ENCODE assay signal across 9 mouse cellular contexts in genomic region chr8:13674294-13675010, GRCm38 (mm10). TPM values are rescaled to one million over a fixed set of nuclear protein-coding genes. Genes with fewer than 3 reads are reported as not detected.
DNase-seq lines count a peak whose midpoint lies in the region; ATAC-seq and TF ChIP-seq lines count a peak whose summit lies in the region.
"Had no signal": no experiment of that assay in that cellular context is flagged by ENCODE, and none has a peak within 500 bp of the region (broad histone marks: within the 10 kb centered on the region; RNA-seq: fewer than 3 reads in every experiment).

No protein-coding gene starts in this region.

- intact Hi-C loops in left cerebral cortex, adult 2 months (cut with DNase I) = no loop called here
- intact Hi-C loops in left cerebral cortex, postnatal 4 days (cut with DNase I) = no loop called here

- WGBS in heart, postnatal 0 days = 30% methylated on average over 12 of the region's 12 CpGs
- WGBS in lung, embryonic 15.5 days = 44% methylated on average over 12 of the region's 12 CpGs

- no peak for DNase-seq in left cerebral cortex, adult 2 months (ENCODE audit: extremely low spot score in 1 of 2, low spot score in 2 of 2)
- no peak for DNase-seq in left cerebral cortex, postnatal 4 days
- peak; percentile 57 for DNase-seq in heart, postnatal 0 days (ENCODE audit: low spot score)
- peak; percentile 40 for DNase-seq in thymus, postnatal 14 days
- DNase-seq in urinary bladder, postnatal 25 days (ENCODE audit: low spot score) = no peak
- DNase-seq in layer of hippocampus, postnatal 10 days (ENCODE audit: low spot score in 2 of 2) = no peak

- peak; percentile 7 for TF ChIP-seq CTCF in left cerebral cortex, adult 2 months (IDR thresholded peaks at IDR 0.05)
- TF ChIP-seq CTCF in heart, postnatal 0 days (IDR thresholded peaks at IDR 0.05; ENCODE audit: low read depth) = 0 out of 2 replicates have a peak, but pooled peaks have one; percentile 4

- H3K4me1 ChIP-seq in heart, postnatal 0 days (ENCODE audit: control insufficient read depth, insufficient read depth) = peaks cover 59% of the 10 kb centered on the region
- H3K4me1 ChIP-seq in lung, embryonic 15.5 days = peaks cover 59% of the 10 kb centered on the region

- no peaks in the 10 kb centered on the region for H3K9me3 ChIP-seq in heart, postnatal 0 days (replicated peaks; ENCODE audit: control insufficient read depth, low read length)
- H3K9me3 ChIP-seq in lung, embryonic 15.5 days = no peaks in the 10 kb centered on the region

- H3K27ac ChIP-seq in left cerebral cortex, adult 2 months = peak overlapping the region; percentile 82
- H3K27ac ChIP-seq in heart, postnatal 0 days (ENCODE audit: low read depth) = peak overlapping the region; percentile 94
- peak overlapping the region; percentile 38; the same call in 1 of the 2 replicates for H3K27ac ChIP-seq in lung, embryonic 15.5 days

- no peaks in the 10 kb centered on the region for H3K27me3 ChIP-seq in heart, postnatal 0 days (ENCODE audit: control insufficient read depth, insufficient read depth, low read length)
- peaks cover 5% of the 10 kb centered on the region; the same call in 1 of the 2 replicates for H3K27me3 ChIP-seq in lung, embryonic 15.5 days

- H3K36me3 ChIP-seq in heart, postnatal 0 days (replicated peaks; ENCODE audit: control insufficient read depth, insufficient read depth, low read length) = no peaks in the 10 kb centered on the region
- no peaks in the 10 kb centered on the region for H3K36me3 ChIP-seq in lung, embryonic 15.5 days

- TF ChIP-seq EP300 in heart, postnatal 0 days (IDR thresholded peaks at IDR 0.05; ENCODE audit: low read depth) = no peak

- peak; percentile 16 for ATAC-seq in activated CD4-positive, CD25-positive, alpha-beta regulatory T cell, adult 4 months
- no peak for ATAC-seq in heart, postnatal 0 days (ENCODE audit: insufficient read depth, low read depth)
- no peak for ATAC-seq in lung, embryonic 15.5 days (ENCODE audit: borderline replicate concordance, extremely low read depth, low FRiP score, low TSS enrichment)

- peak overlapping the region; percentile 98 for H3K4me2 ChIP-seq in heart, postnatal 0 days (ENCODE audit: low read depth, low read length)
- peak overlapping the region; percentile 92 for H3K4me2 ChIP-seq in lung, embryonic 15.5 days

- H3K4me3 ChIP-seq in left cerebral cortex, adult 2 months = peak overlapping the region; percentile 13; the same call in 1 of the 2 replicates
- peak overlapping the region; percentile 93; the same call in 1 of the 2 replicates for H3K4me3 ChIP-seq in heart, postnatal 0 days (ENCODE audit: low read depth, low read length)
- 0 out of 2 replicates have a peak overlapping the region, but pooled peaks have one; percentile 73 for H3K4me3 ChIP-seq in lung, embryonic 15.5 days

- peak overlapping the region; percentile 84; the same call in 1 of the 2 replicates for H3K9ac ChIP-seq in heart, postnatal 0 days (replicated peaks; ENCODE audit: low read depth, low read length)
- H3K9ac ChIP-seq in lung, embryonic 15.5 days = no peak overlapping the region

RNA-seq across cellular contexts. Expression of gene Rasa3, which starts 3.0 kb away (rescaled TPM):
- total RNA-seq in left cerebral cortex, adult 2 months (2021) = 10 to 100 TPM; 62.3 to 69.4 TPM
- 10 to 100 TPM; 46.4 to 49.1 TPM for total RNA-seq in left cerebral cortex, postnatal 4 days (2021)
- polyA plus RNA-seq in activated CD4-positive, CD25-positive, alpha-beta regulatory T cell, adult 4 months (2017; shearing (Covaris generic)) = 100 to 1,000 TPM in 1 of 2 experiments, 10 to 100 TPM in 1; 89.4 to 115 TPM
- total RNA-seq in heart, postnatal 0 days (2014; rRNA removed; ENCODE audit: low replicate concordance) = 27.7 and 29.9 TPM in 2 replicates
- 11.8 and 13.2 TPM in 2 replicates for polyA plus RNA-seq in heart, postnatal 0 days (2015; fragmentation: Nextera tagmentation; extraction: Ambion mirVana)
- polyA plus RNA-seq in lung, embryonic 15.5 days (2015; fragmentation: Nextera tagmentation; extraction: Ambion mirVana) = 42.8 and 45.6 TPM in 2 replicates
- total RNA-seq in layer of hippocampus, postnatal 10 days (2021) = 10 to 100 TPM; 62.6 to 73.0 TPM

RNA-seq across cellular contexts. Expression of gene Cfap97d2, which starts 31.2 kb away (rescaled TPM):
- total RNA-seq in left cerebral cortex, adult 2 months (2021) = 1 to 10 TPM; 1.0 to 1.4 TPM
- 1 to 10 TPM in 1 of 2 experiments, under 1 TPM in 1; 0.66 to 1.9 TPM for total RNA-seq in left cerebral cortex, postnatal 4 days (2021)
- not detected for polyA plus RNA-seq in activated CD4-positive, CD25-positive, alpha-beta regulatory T cell, adult 4 months (2017; shearing (Covaris generic))
- total RNA-seq in heart, postnatal 0 days (2014; rRNA removed; ENCODE audit: low replicate concordance) = not detected in 2 replicates
- 0.10 TPM in 1 of 2 replicates, not detected in the other for polyA plus RNA-seq in heart, postnatal 0 days (2015; fragmentation: Nextera tagmentation; extraction: Ambion mirVana)
- polyA plus RNA-seq in lung, embryonic 15.5 days (2015; fragmentation: Nextera tagmentation; extraction: Ambion mirVana) = 0.17 and 0.24 TPM in 2 replicates
- total RNA-seq in layer of hippocampus, postnatal 10 days (2021) = 1 to 10 TPM; 1.8 to 2.3 TPM
- polyA plus RNA-seq: limb, embryonic 11.5 days had no signal

Comparison
In these comparisons a context has a peak if more than half of its experiments do, and no peak if none do; other contexts are left out.
1. DNase-seq: peak in heart, postnatal 0 days (single experiment) and thymus, postnatal 14 days (single experiment); none in left cerebral cortex, adult 2 months (0 of 2), left cerebral cortex, postnatal 4 days (single experiment), urinary bladder, postnatal 25 days (single experiment) and layer of hippocampus, postnatal 10 days (0 of 2).
2. H3K27ac ChIP-seq: peak in every context shown above with its lines; median percentile 94 in heart, postnatal 0 days; 82 in left cerebral cortex, adult 2 months; 38 in lung, embryonic 15.5 days.
3. H3K4me3 ChIP-seq: peak in every context shown above with its lines; median percentile 93 in heart, postnatal 0 days; 73 in lung, embryonic 15.5 days; 13 in left cerebral cortex, adult 2 months.